Mouse (Mus musculus): ENCODE data around the gene Dtd1. TPM values are rescaled to one million over a fixed set of nuclear protein-coding genes. Genes with fewer than 3 reads are reported as not detected.

The Dtd1 gene
- total and polyA plus RNA-seq, 3 experiments, result 14.2 to 23.9 (median 15.8) TPM

GRCm38 (mm10) chr2:144780731-144781130 lies 181.0 kb downstream of the Dtd1 start:
- H3K27me3 ChIP-seq (ENCODE audit: insufficient read depth, low read length), result no peaks in the 10 kb centered on the region
- TF ChIP-seq GATA1 (IDR thresholded peaks at IDR 0.05; ENCODE audit: borderline replicate concordance, low read length), result no peak
- TF ChIP-seq GATA2 (IDR thresholded peaks at IDR 0.05; ENCODE audit: borderline replicate concordance, low read depth, low read length), result no peak
- TF ChIP-seq POLR2AphosphoS5 (IDR thresholded peaks at IDR 0.05; ENCODE audit: insufficient replicate concordance, low read depth, low read length), result no peak
- no peak for TF ChIP-seq TAL1 (conservative IDR thresholded peaks at IDR 0.05; ENCODE audit: low read depth, low read length)
- no peak for TF ChIP-seq CTCF (IDR thresholded peaks at IDR 0.05; ENCODE audit: low read depth, low read length)
- no peak for ATAC-seq (ENCODE audit: extremely low read depth, insufficient number of reproducible peaks, low FRiP score, poor library complexity, severe bottlenecking)

DNA sequence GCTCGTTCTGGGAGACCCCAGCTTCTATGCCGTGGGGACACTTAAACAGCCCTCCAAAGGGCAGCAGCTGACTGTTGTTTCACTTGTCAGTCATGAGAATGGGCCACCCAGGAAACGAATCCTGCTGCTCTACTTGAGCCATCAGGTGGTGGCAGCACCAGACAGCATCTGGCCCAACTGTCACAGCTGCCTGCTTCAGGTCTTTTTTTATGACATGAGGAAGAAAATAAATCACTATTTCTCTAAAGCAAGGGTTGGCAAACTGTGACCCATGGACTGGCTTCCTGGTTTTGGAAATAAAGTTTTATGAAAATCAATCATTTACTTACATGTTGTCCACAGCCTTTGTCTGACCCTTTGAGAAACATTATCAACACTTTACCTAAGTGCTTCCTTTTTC lies 182.2 kb downstream of the Dtd1 start:
- no peaks in the 10 kb centered on the region for H3K4me1 ChIP-seq (ENCODE audit: insufficient read depth, low read depth, low read length)
- TF ChIP-seq CTCF (IDR thresholded peaks at IDR 0.05; ENCODE audit: low read depth, low read length), result no peak
- TF ChIP-seq TAL1 (conservative IDR thresholded peaks at IDR 0.05; ENCODE audit: low read depth, low read length), result no peak
- TF ChIP-seq POLR2AphosphoS5 (IDR thresholded peaks at IDR 0.05; ENCODE audit: insufficient replicate concordance, low read depth, low read length), result no peak
- TF ChIP-seq GATA1 (IDR thresholded peaks at IDR 0.05; ENCODE audit: borderline replicate concordance, low read length), result no peak
- no peak for TF ChIP-seq GATA2 (IDR thresholded peaks at IDR 0.05; ENCODE audit: borderline replicate concordance, low read depth, low read length)
- H3K4me3 ChIP-seq (ENCODE audit: low read depth, low read length), result no peak overlapping the region
- ATAC-seq (ENCODE audit: extremely low read depth, insufficient number of reproducible peaks, low FRiP score, poor library complexity, severe bottlenecking) (no peak), DNase-seq (ENCODE audit: low spot score) (no peak)
- no peaks in the 10 kb centered on the region for H3K27me3 ChIP-seq (ENCODE audit: insufficient read depth, low read length)
- no peaks in the 10 kb centered on the region for H3K36me3 ChIP-seq (replicated peaks)
- H3K9me3 ChIP-seq (replicated peaks), result no peaks in the 10 kb centered on the region

More at GRCm38 (mm10) chr2:144780731-144781130, 181.0 kb downstream of the Dtd1 start:
- H3K9me3 ChIP-seq (replicated peaks), result no peaks in the 10 kb centered on the region
- H3K36me3 ChIP-seq (replicated peaks), result no peaks in the 10 kb centered on the region
- DNase-seq (ENCODE audit: low spot score), result no peak
- no peak overlapping the region for H3K4me3 ChIP-seq (ENCODE audit: low read depth, low read length)
- H3K4me1 ChIP-seq (ENCODE audit: insufficient read depth, low read depth, low read length), result no peaks in the 10 kb centered on the region

- H3K4me3 ChIP-seq (ENCODE audit: low read depth, low read length), result no peak overlapping the region
- ATAC-seq (ENCODE audit: extremely low read depth, insufficient number of reproducible peaks, low FRiP score, poor library complexity, severe bottlenecking) (no peak), DNase-seq (ENCODE audit: low spot score) (no peak)
- TF ChIP-seq GATA2 (IDR thresholded peaks at IDR 0.05; ENCODE audit: borderline replicate concordance, low read depth, low read length) (no peak), CTCF (IDR thresholded peaks at IDR 0.05; ENCODE audit: low read depth, low read length) (no peak), GATA1 (IDR thresholded peaks at IDR 0.05; ENCODE audit: borderline replicate concordance, low read length) (no peak), POLR2AphosphoS5 (IDR thresholded peaks at IDR 0.05; ENCODE audit: insufficient replicate concordance, low read depth, low read length) (no peak), TAL1 (conservative IDR thresholded peaks at IDR 0.05; ENCODE audit: low read depth, low read length) (no peak)
- H3K4me1 ChIP-seq (ENCODE audit: insufficient read depth, low read depth, low read length), result no peaks in the 10 kb centered on the region
- no peaks in the 10 kb centered on the region for H3K27me3 ChIP-seq (ENCODE audit: insufficient read depth, low read length)
- H3K9me3 ChIP-seq (replicated peaks), result no peaks in the 10 kb centered on the region
- no peaks in the 10 kb centered on the region for H3K36me3 ChIP-seq (replicated peaks)
Observed at GRCm38 (mm10) chr2:144782481-144782880, 182.8 kb downstream of the Dtd1 start.

GRCm38 (mm10) chr2:144783190-144783589 lies 183.5 kb downstream of the Dtd1 start:
- Histone ChIP-seq H3K27me3 (ENCODE audit: insufficient read depth, low read length) (no peaks in the 10 kb centered on the region), H3K9me3 (replicated peaks) (no peaks in the 10 kb centered on the region), H3K36me3 (replicated peaks) (no peaks in the 10 kb centered on the region), H3K4me3 (ENCODE audit: low read depth, low read length) (no peak overlapping the region), H3K4me1 (ENCODE audit: insufficient read depth, low read depth, low read length) (no peaks in the 10 kb centered on the region)
- DNase-seq (ENCODE audit: low spot score) (no peak), ATAC-seq (ENCODE audit: extremely low read depth, insufficient number of reproducible peaks, low FRiP score, poor library complexity, severe bottlenecking) (no peak)
- TF ChIP-seq POLR2AphosphoS5 (IDR thresholded peaks at IDR 0.05; ENCODE audit: insufficient replicate concordance, low read depth, low read length) (no peak), GATA1 (IDR thresholded peaks at IDR 0.05; ENCODE audit: borderline replicate concordance, low read length) (no peak), GATA2 (IDR thresholded peaks at IDR 0.05; ENCODE audit: borderline replicate concordance, low read depth, low read length) (no peak), TAL1 (conservative IDR thresholded peaks at IDR 0.05; ENCODE audit: low read depth, low read length) (no peak)

- DNase-seq (ENCODE audit: low spot score), result no peak
- H3K36me3 ChIP-seq (replicated peaks), result no peaks in the 10 kb centered on the region
- no peaks in the 10 kb centered on the region for H3K9me3 ChIP-seq (replicated peaks)
- no peak for TF ChIP-seq TAL1 (conservative IDR thresholded peaks at IDR 0.05; ENCODE audit: low read depth, low read length)
- no peak for TF ChIP-seq CTCF (IDR thresholded peaks at IDR 0.05; ENCODE audit: low read depth, low read length)
- no peak for TF ChIP-seq POLR2AphosphoS5 (IDR thresholded peaks at IDR 0.05; ENCODE audit: insufficient replicate concordance, low read depth, low read length)
- TF ChIP-seq GATA2 (IDR thresholded peaks at IDR 0.05; ENCODE audit: borderline replicate concordance, low read depth, low read length), result no peak
- no peak for TF ChIP-seq GATA1 (IDR thresholded peaks at IDR 0.05; ENCODE audit: borderline replicate concordance, low read length)
- H3K4me1 ChIP-seq (ENCODE audit: insufficient read depth, low read depth, low read length), result no peaks in the 10 kb centered on the region
- no peak for ATAC-seq (ENCODE audit: extremely low read depth, insufficient number of reproducible peaks, low FRiP score, poor library complexity, severe bottlenecking)
- no peaks in the 10 kb centered on the region for H3K27me3 ChIP-seq (ENCODE audit: insufficient read depth, low read length)
- H3K4me3 ChIP-seq (ENCODE audit: low read depth, low read length), result no peak overlapping the region
Observed at GRCm38 (mm10) chr2:144783831-144784230, 184.1 kb downstream of the Dtd1 start.

DNA sequence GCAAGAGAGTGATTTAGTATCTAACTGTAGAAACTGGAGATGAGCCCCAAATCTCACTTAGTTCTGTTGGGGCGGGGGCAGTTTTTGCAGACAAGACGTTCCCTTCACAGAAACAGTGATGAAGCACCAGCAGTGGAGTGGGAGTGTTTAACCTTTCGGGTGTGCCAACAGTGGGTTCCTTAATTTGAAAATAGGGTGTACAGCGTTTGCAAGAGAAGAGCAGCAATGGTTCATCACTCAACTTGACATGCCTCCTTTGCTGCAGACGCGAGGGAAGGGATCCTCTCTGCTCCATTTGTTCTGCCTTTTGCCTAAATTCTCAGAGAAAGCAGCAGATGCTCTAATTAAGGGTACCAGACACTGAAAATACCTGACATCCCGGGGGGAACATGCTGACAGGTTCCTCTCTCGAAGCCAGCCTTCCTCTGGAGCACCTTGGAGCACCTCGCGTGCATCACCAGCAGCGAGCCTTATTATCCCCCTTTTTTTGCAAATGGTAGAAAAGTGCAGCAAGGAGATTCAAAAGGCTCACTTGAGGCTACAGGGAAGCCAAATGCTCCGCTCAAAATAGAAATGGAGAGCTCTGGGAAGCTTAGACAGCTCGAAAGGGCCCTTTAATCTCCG lies 192.1 kb downstream of the Dtd1 start:
- Histone ChIP-seq H3K4me1 (ENCODE audit: insufficient read depth, low read depth, low read length) (no peaks in the 10 kb centered on the region), H3K36me3 (replicated peaks) (no peaks in the 10 kb centered on the region), H3K9me3 (replicated peaks) (no peaks in the 10 kb centered on the region), H3K4me3 (ENCODE audit: low read depth, low read length) (no peak overlapping the region), H3K27me3 (ENCODE audit: insufficient read depth, low read length) (no peaks in the 10 kb centered on the region)
- TF ChIP-seq TAL1 (conservative IDR thresholded peaks at IDR 0.05; ENCODE audit: low read depth, low read length) (no peak), CTCF (IDR thresholded peaks at IDR 0.05; ENCODE audit: low read depth, low read length) (no peak), GATA2 (IDR thresholded peaks at IDR 0.05; ENCODE audit: borderline replicate concordance, low read depth, low read length) (no peak)
- ATAC-seq (ENCODE audit: extremely low read depth, insufficient number of reproducible peaks, low FRiP score, poor library complexity, severe bottlenecking) (no peak), DNase-seq (ENCODE audit: low spot score) (no peak)

All from G1E (cell line).